Mouse (Mus musculus): ENCODE data around the gene Iba57.

Gene Iba57

GRCm38 (mm10) chr11:59134373-59134997 lies 29.1 kb downstream of the Iba57 start:
- no peak for DNase-seq (ENCODE audit: low read depth, low spot score)

DNA sequence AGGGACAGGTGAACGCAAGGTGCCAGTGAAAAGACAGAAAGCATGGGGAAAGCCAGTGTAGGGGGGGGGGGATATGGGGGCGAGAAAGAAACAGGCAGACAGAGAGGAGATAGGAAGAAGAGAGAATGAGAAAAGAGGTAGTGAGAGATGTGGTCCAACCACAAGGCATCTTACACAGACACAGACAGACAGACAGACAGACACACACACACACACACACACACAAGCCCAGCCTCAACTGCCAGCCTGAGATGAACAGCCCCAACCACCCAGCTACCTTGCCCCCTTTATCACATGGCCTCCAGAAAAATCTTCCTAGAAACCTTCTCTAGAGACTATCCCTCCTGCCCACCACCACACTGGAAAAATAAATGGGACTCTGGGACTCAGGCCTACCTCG lies 31.5 kb downstream of the Iba57 start:
- no peak for DNase-seq (ENCODE audit: low read depth, low spot score)

GRCm38 (mm10) chr11:59131348-59131919 lies 32.1 kb downstream of the Iba57 start:
- no peak for DNase-seq (ENCODE audit: low read depth, low spot score)

GRCm38 (mm10) chr11:59130782-59131181 lies 32.8 kb downstream of the Iba57 start:
- no peak for DNase-seq (ENCODE audit: low read depth, low spot score)

DNA sequence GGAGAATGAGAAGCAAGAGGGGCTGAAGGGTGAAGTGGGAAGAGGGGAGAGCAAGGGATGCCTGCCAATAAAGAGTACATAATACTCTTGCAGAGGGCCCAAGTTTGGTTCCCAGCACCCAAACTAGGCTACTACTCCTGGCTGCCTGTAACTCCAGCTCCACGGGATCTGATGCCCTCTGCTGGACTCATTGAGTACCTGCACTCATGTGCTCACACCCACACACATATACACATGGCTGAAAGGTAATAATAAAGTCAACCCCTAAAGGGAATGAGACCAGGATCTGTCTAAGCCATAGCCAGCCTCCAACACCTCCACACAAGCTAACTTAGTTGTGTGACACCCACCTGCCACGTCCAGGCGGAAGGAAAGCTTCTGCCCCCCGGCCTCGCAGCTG lies 57.6 kb downstream of the Iba57 start:
- no peak for DNase-seq (ENCODE audit: low read depth, low spot score)
